Mouse (Mus musculus) heart, postnatal 36 days (tissue): ENCODE measurements around the gene Ppp1r21. TPM values are rescaled to one million over a fixed set of nuclear protein-coding genes. Genes with fewer than 3 reads are reported as not detected.

Source experiments
- DNase-seq, 2 experiments: peaks; one replicate each; pipeline ENCODE4 v3.0.0; 2021 to 2022
- intact Hi-C: fragments of 180-260 bp; cut with DNase I; formaldehyde crosslinking; loops from one replicate; pipeline ENCODE4 v1.15.1; 2025
- total RNA-seq, 2 experiments: library from RNA; stranded (reverse); gene quantifications; 2 replicates each; pipeline ENCODE4 v1.2.3; 2021

The Ppp1r21 gene
- total RNA-seq, 2 experiments from 2014 or later: 9.6 to 13.4 TPM

GRCm38 (mm10) chr17:88516477-88516876, 13.4 kb upstream of the Ppp1r21 start:
- DNase-seq: no peak
- intact Hi-C loops: loop anchor here (10.0 kb wide), 1 partner anchor 452 kb away; the partner anchor contains the start of gene Fbxo11

DNA sequence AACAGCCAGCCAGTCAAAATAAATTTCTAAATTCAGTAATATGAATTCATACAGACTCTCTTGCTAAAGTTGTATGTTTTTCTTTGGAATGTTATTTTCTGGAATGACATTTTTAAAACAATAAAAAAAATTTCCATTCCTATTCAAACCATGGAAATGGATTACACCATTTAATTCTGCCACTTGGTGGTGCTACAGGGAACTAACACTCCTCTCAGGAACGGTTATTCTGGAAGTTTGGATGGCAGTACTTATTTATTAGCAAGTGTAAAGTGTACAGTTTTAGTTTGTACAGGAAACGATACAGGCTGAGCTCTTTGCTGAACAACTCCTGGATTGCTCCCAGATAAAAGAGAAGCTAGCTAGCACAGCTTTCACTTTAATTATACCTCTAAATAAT, 2.1 kb upstream of the Ppp1r21 start:
- intact Hi-C loops: loop anchor here (2.0 kb wide), 1 partner anchor 113 kb away; no protein-coding TSS in a partner anchor
- DNase-seq: no peak

GRCm38 (mm10) chr17:88530236-88530619, 310 bp downstream of the Ppp1r21 start:
- DNase-seq: no peak
- intact Hi-C loops: loop anchor here (2.0 kb wide), 1 partner anchor 67 kb away; the partner anchor contains the start of gene Ston1

GRCm38 (mm10) chr17:88530667-88531066, 749 bp downstream of the Ppp1r21 start:
- DNase-seq: no peak
- intact Hi-C loops: loop anchor here (2.0 kb wide), 1 partner anchor 66 kb away; the partner anchor contains the start of gene Ston1

GRCm38 (mm10) chr17:88531176-88531575, 1.3 kb downstream of the Ppp1r21 start:
- no peak for DNase-seq
- intact Hi-C loops: loop anchor here (2.0 kb wide), 1 partner anchor 66 kb away; the partner anchor contains the start of gene Ston1

DNA sequence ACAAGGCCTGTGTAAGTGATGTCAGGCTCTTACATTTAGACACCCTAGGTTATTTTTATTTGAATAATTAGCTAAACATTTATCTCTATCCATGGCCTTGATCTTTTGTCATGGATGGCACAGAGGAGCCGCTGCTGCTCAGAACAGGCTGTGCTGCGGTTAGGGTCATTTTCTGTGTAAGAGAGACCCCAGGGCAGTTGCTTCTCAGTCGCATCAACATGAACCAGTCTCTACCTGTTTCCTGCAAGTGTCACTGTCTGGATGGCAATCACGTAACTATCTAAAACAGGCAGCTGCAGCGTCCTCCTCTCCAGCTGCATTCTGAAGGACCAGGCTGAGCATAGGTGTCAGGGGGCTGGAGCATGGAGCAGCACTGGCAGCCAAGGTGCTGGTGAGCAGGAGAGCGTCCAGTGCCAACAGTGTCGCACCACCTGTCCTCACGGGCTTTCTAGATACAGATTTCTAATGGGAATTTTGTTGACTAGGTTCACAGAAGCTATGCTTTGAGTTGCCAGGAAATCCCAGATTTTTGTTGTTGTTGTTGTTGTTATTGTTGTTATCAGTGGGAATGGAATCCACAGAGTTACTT, 8.0 kb downstream of the Ppp1r21 start:
- intact Hi-C loops: no loop called here
- DNase-seq: no peak

- no peak for DNase-seq
- intact Hi-C loops: no loop called here
Observed at GRCm38 (mm10) chr17:88542771-88543416, 13.0 kb downstream of the Ppp1r21 start.

- intact Hi-C loops: no loop called here
- DNase-seq: no peak
Observed at GRCm38 (mm10) chr17:88543417-88543782, 13.5 kb downstream of the Ppp1r21 start.

DNA sequence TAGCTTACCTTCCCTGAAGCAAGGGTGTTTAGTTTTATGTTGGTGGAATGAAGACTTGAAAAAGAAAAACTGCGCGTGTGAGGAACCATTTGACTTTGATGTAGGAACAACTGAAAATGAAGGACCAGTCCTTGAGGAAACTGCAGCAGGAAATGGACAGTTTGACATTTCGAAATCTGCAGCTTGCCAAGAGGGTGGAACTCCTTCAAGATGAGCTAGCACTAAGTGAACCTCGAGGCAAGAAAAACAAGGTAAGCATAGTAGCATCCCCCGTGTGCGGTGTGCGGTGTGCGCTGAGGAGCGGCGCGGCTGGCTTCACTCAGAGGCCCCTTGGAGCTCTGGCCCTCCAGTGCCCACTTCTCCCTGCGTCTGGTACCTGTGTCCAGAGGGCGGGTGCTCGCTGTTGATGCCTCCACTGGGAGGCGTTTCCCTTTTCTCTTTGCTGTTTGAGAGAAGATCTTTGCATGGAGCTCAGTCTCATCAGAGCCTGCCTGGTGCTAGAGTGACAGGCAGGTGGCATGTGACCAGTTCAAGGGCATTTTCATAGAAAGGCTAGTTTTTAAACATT, 15.4 kb downstream of the Ppp1r21 start:
- DNase-seq: no peak
- intact Hi-C loops: no loop called here

DNA sequence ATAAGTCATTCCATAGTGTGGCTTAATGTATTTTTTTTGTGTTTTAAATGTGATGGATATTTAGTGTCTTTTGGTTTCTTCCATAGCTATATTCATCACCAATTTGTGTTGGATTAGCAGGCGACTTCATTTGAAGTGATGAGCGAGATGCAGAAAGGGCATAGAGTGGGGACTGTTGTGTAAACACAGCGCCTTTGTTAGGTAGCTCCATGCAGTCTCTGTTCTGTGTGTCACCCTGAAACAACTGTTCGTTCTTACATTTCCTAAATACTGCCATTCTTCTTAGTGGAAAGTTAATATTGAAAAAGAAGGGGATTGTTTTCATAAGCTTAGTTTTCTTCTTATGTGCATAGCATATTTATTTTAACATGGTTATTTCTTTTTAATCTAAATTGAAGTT, 16.8 kb downstream of the Ppp1r21 start:
- DNase-seq: no peak
- intact Hi-C loops: no loop called here

- DNase-seq: no peak
- intact Hi-C loops: no loop called here
Observed at GRCm38 (mm10) chr17:88549411-88550191, 19.7 kb downstream of the Ppp1r21 start.

DNA sequence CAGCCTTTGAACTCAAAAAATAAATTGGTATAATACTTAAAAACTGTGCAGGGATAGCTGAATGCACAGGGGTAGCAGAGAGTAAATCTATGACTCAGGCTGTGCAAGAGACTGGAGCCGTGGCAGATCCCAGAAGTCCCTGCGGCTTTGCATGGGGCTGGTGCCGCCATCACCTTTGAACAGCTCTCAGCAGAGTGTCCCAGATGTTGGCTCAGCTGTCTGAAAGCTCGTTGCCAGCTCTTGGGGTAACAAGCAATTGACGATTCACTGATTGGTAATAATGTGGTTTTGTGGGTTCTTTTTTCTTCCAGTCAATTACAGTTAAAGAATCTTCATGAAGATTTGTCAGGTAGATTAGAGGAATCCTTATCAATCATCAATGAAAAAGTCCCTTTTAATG, 20.4 kb downstream of the Ppp1r21 start:
- intact Hi-C loops: no loop called here
- DNase-seq: no peak

DNA sequence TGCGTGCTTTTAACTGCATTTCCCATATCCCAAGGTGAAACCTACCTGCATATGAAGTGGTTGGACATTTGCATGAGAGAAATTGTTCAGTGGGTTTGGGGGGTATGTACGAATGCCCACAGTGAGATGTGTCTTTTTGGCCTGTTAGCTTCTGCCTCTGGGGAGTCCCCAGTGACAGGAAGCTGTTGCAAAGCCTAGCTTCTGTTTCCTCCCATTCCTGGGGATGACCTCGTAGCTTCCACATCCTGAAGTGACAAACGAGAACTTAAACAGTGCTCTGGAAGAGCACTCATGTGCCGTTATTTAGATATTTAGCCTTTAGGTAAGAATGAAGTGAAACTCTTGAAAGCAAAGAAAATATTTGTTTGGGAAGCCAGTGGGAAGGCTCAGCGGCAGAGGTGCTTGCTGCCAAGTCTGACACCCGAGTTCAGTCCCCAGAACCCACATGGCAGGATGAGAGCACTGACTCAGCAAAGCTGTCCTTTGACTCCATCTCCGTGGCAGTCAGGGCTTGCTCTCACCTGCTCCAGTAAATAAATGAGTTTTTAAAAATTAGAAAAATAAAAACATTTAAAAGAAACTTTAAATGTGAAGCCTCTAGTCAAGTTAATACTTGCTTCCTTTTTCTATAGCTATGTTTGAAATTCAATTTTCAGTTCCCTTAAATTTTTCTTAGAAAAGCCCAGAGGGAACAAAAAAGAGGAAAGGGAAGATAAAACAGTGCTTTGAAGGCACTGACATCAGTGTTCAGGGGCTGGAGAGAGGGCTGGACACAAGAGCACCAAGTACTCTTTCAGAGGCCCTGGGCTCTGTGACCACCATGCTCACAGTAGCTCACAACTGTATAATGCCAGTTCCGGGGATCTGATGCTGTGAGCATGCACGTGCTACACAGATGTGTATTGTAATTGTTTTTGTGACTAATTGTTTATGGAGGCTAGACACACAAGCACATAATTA, 21.3 kb downstream of the Ppp1r21 start:
- intact Hi-C loops: no loop called here
- no peak for DNase-seq

GRCm38 (mm10) chr17:88552556-88552955, 22.6 kb downstream of the Ppp1r21 start:
- intact Hi-C loops: no loop called here
- no peak for DNase-seq

- intact Hi-C loops: no loop called here
- no peak for DNase-seq
Observed at GRCm38 (mm10) chr17:88553001-88553449, 23.1 kb downstream of the Ppp1r21 start.

GRCm38 (mm10) chr17:88553473-88554087, 23.7 kb downstream of the Ppp1r21 start:
- intact Hi-C loops: no loop called here
- DNase-seq: no peak

DNA sequence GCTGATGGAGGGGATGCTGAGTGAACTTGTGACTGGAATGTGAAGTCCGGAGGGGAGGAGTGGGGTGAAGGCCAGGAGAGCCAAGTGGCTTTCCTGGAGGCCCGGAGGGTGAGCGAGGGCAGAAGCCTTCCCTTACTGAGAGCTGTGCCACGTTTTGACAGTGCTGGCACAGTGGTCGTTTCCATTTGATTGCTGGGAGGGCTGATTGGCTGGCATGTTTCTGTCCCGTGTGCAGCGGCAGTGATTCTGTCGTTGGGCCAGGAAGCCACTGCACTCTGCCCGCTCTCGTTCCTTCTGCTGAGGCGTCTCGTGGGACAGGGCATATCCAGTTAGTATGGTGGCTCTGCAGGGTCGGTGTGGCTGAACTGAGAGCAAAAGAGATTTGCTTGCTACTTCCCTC, 26.3 kb downstream of the Ppp1r21 start:
- intact Hi-C loops: no loop called here
- DNase-seq: no peak

- DNase-seq: no peak
- intact Hi-C loops: no loop called here
Observed at GRCm38 (mm10) chr17:88556688-88557087, 26.8 kb downstream of the Ppp1r21 start.

GRCm38 (mm10) chr17:88558168-88558842, 28.4 kb downstream of the Ppp1r21 start:
- intact Hi-C loops: loop anchor here (2.0 kb wide), 1 partner anchor 82 kb away; no protein-coding TSS in a partner anchor
- peak; percentile 66 to 76 for DNase-seq
